In the genomic region with DNA sequence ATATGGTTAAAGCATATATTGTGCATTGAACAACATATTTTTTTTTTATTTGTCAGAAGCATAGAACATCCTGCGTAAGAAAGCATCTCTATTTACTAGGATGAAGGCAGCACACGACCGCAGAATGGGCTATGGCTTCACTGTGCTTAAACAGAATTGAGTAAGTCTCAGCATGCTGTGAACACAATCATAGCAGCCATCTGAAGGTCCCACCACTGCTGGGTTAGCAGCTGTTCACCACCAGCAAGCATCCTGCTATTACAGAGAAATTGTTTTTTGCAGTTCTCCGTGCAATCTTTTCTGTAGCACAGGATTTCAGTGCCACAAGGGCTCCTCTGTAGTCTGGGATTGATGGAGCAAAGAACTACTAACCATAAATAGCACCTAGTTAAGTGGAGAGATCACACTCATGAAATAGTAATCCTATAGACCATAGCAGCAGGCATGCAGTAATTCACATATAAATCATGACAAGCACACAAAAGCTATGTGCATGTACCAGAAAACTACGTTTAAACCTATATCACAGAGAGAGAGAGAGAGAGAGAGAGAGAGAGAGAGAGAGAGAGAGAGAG, we compare ENCODE assay signal across 15 mouse cellular contexts.
DNase-seq lines count a peak whose midpoint lies in the region; ATAC-seq and TF ChIP-seq lines count a peak whose summit lies in the region.
"Had no signal": no experiment of that assay in that cellular context is flagged by ENCODE, and none has a peak within 500 bp of the region (broad histone marks: within the 10 kb centered on the region; RNA-seq: fewer than 3 reads in every experiment).

No protein-coding gene starts in this region.

- H3K36me3 ChIP-seq in forebrain, embryonic 14.5 days (ENCODE audit: control insufficient read depth, insufficient read depth, low read length): no peaks in the 10 kb centered on the region
- H3K36me3 ChIP-seq in hindbrain, embryonic 12.5 days: no peaks in the 10 kb centered on the region
- no peaks in the 10 kb centered on the region for H3K36me3 ChIP-seq in midbrain, postnatal 0 days (ENCODE audit: insufficient read depth, low read length)
- H3K36me3 ChIP-seq: liver, embryonic 12.5 days had no signal

- H3K4me2 ChIP-seq in forebrain, embryonic 14.5 days (ENCODE audit: low read length): no peak overlapping the region
- no peak overlapping the region for H3K4me2 ChIP-seq in hindbrain, embryonic 12.5 days (replicated peaks)
- no peak overlapping the region for H3K4me2 ChIP-seq in midbrain, postnatal 0 days (ENCODE audit: low read depth, low read length, poor library complexity, severe bottlenecking)
- H3K4me2 ChIP-seq: liver, embryonic 12.5 days had no signal

- 78% methylated on average over 5 of the region's 5 CpGs for WGBS in forebrain, embryonic 14.5 days
- WGBS in hindbrain, embryonic 12.5 days: 70% methylated on average over 5 of the region's 5 CpGs
- WGBS in midbrain, postnatal 0 days: 46% methylated on average over 5 of the region's 5 CpGs

- H3K9ac ChIP-seq in forebrain, embryonic 14.5 days (ENCODE audit: low read length): no peak overlapping the region
- no peak overlapping the region for H3K9ac ChIP-seq in hindbrain, embryonic 12.5 days
- no peak overlapping the region for H3K9ac ChIP-seq in midbrain, postnatal 0 days (replicated peaks; ENCODE audit: low read length, poor library complexity, severe bottlenecking)
- H3K9ac ChIP-seq: liver, embryonic 12.5 days had no signal

- DNase-seq in layer of hippocampus, adult 9-11 months: peak; percentile 13
- DNase-seq in layer of hippocampus, postnatal 25 days (ENCODE audit: extremely low spot score in 1 of 2, low spot score in 1 of 2): no peak
- DNase-seq in forebrain, embryonic 14.5 days (ENCODE audit: low spot score): peak; percentile 46
- peak; percentile 77 for DNase-seq in midbrain, postnatal 0 days (ENCODE audit: low spot score)
- no peak for DNase-seq in kidney, postnatal 4 days
- DNase-seq: gastrocnemius, postnatal 10 days; heart, postnatal 10 days; kidney, postnatal 36 days; thymus, postnatal 25 days had no signal

- H3K4me3 ChIP-seq in forebrain, embryonic 14.5 days (ENCODE audit: low read depth, low read length): no peak overlapping the region
- H3K4me3 ChIP-seq in hindbrain, embryonic 12.5 days: no peak overlapping the region
- no peak overlapping the region for H3K4me3 ChIP-seq in midbrain, postnatal 0 days (ENCODE audit: low read depth, low read length)
- H3K4me3 ChIP-seq: erythroblast, embryonic 14.5 days; liver, embryonic 12.5 days had no signal

- peaks cover 2% of the 10 kb centered on the region; the same call in 1 of the 2 replicates for H3K4me1 ChIP-seq in forebrain, embryonic 14.5 days (ENCODE audit: control insufficient read depth, insufficient read depth, low read length)
- H3K4me1 ChIP-seq in hindbrain, embryonic 12.5 days: peaks cover 8% of the 10 kb centered on the region; the same call in 1 of the 2 replicates
- H3K4me1 ChIP-seq in midbrain, postnatal 0 days (ENCODE audit: insufficient read depth, low read length): peaks cover 6% of the 10 kb centered on the region
- H3K4me1 ChIP-seq: liver, embryonic 12.5 days had no signal

- TF ChIP-seq CTCF in midbrain, postnatal 0 days (IDR thresholded peaks at IDR 0.05): no peak

- H3K27ac ChIP-seq in forebrain, embryonic 14.5 days (ENCODE audit: low read depth, low read length): peak overlapping the region; percentile 33; the same call in 1 of the 2 replicates
- H3K27ac ChIP-seq in hindbrain, embryonic 12.5 days: peak overlapping the region; percentile 52
- 0 out of 2 replicates have a peak overlapping the region, but pooled peaks have one; percentile 6 for H3K27ac ChIP-seq in midbrain, postnatal 0 days (ENCODE audit: low read depth, low read length)
- H3K27ac ChIP-seq: liver, embryonic 12.5 days had no signal

- no peak; the same call in 1 of the 2 replicates for ATAC-seq in forebrain, embryonic 14.5 days
- no peak for ATAC-seq in hindbrain, embryonic 12.5 days (ENCODE audit: low FRiP score)
- ATAC-seq in midbrain, postnatal 0 days (ENCODE audit: low FRiP score): no peak
- ATAC-seq in activated CD4-positive, CD25-positive, alpha-beta regulatory T cell, adult 4 months: no peak
- no peak for ATAC-seq in megakaryocyte, adult 5-6 weeks (ENCODE audit: poor library complexity, severe bottlenecking)
- ATAC-seq: intestine, postnatal 0 days; liver, embryonic 12.5 days had no signal

- no peaks in the 10 kb centered on the region for H3K27me3 ChIP-seq in forebrain, embryonic 14.5 days (replicated peaks; ENCODE audit: control insufficient read depth, insufficient read depth, low read length)
- H3K27me3 ChIP-seq in hindbrain, embryonic 12.5 days: no peaks in the 10 kb centered on the region
- H3K27me3 ChIP-seq in midbrain, postnatal 0 days (ENCODE audit: insufficient read depth, low read length): no peaks in the 10 kb centered on the region
- H3K27me3 ChIP-seq: liver, embryonic 12.5 days had no signal

- H3K9me3 ChIP-seq in forebrain, embryonic 14.5 days (replicated peaks; ENCODE audit: control insufficient read depth, low read length): no peaks in the 10 kb centered on the region
- no peaks in the 10 kb centered on the region for H3K9me3 ChIP-seq in hindbrain, embryonic 12.5 days (replicated peaks)
- no peaks in the 10 kb centered on the region for H3K9me3 ChIP-seq in midbrain, postnatal 0 days (ENCODE audit: low read length)
- H3K9me3 ChIP-seq: liver, embryonic 12.5 days had no signal

Comparison
In these comparisons a context has a peak if more than half of its experiments do, and no peak if none do; other contexts are left out.
1. DNase-seq: peak in layer of hippocampus, adult 9-11 months (single experiment), forebrain, embryonic 14.5 days (single experiment) and midbrain, postnatal 0 days (single experiment); none in layer of hippocampus, postnatal 25 days (0 of 2) and kidney, postnatal 4 days (0 of 2).
2. Peak in every context shown above with its lines, with median percentiles within 50 percentile points of each other: H3K27ac ChIP-seq.